Mouse (Mus musculus) midbrain, embryonic 11.5 days (tissue): ENCODE data around the gene Gramd1a. TPM values are rescaled to one million over a fixed set of nuclear protein-coding genes. Genes with fewer than 3 reads are reported as not detected.

Experiments used
- ATAC-seq: fragments of 200-750 bp; cut with Nextera tagmentation; 2 replicates; pipeline ENCODE4 v1.8.0; 2017; ENCODE audit warnings: moderate TSS enrichment, moderate library complexity; ENCODE audit not compliant: low FRiP score
- DNase-seq: peaks from one replicate; pipeline ENCODE4 v3.0.0; 2015; ENCODE audit warnings: low spot score; ENCODE audit errors: missing footprints
- H3K27ac ChIP-seq: fragments of 300-500 bp; sonication (generic); 2 replicates; pipeline ENCODE4 v1.5.1; 2014; ENCODE audit warnings: low read depth, low read length
- H3K27me3 ChIP-seq: fragments of 300-500 bp; sonication (generic); 2 replicates; pipeline ENCODE4 v1.6.1; 2014; ENCODE audit warnings: mild to moderate bottlenecking, low read length, moderate library complexity, mixed read lengths; ENCODE audit not compliant: control insufficient read depth, insufficient read depth
- H3K36me3 ChIP-seq: fragments of 300-500 bp; sonication (generic); 2 replicates; pipeline ENCODE4 v1.6.1; 2014; ENCODE audit warnings: mild to moderate bottlenecking, low read length, moderate library complexity, mixed read lengths; ENCODE audit not compliant: control insufficient read depth, insufficient read depth
- H3K4me1 ChIP-seq: fragments of 300-500 bp; sonication (generic); 2 replicates; pipeline ENCODE4 v1.6.1; 2014; ENCODE audit warnings: low read length; ENCODE audit not compliant: control insufficient read depth, insufficient read depth
- H3K4me2 ChIP-seq: fragments of 300-500 bp; sonication (generic); 2 replicates; pipeline ENCODE4 v1.6.1; 2014; ENCODE audit warnings: mild to moderate bottlenecking, moderate library complexity
- H3K4me3 ChIP-seq: fragments of 300-500 bp; sonication (generic); 2 replicates; pipeline ENCODE4 v1.5.1; 2014; ENCODE audit warnings: low read depth, low read length
- H3K9ac ChIP-seq: fragments of 300-500 bp; sonication (generic); 2 replicates; pipeline ENCODE4 v1.6.1; 2014; ENCODE audit warnings: low read length
- H3K9me3 ChIP-seq: fragments of 300-500 bp; sonication (generic); 2 replicates; pipeline ENCODE4 v1.6.1; 2016; ENCODE audit warnings: low read length; ENCODE audit not compliant: control insufficient read depth
- WGBS: fragments of 180-500 bp; shearing (Covaris S2); extraction: QIAGEN DNeasy Blood & Tissue Kit; methylation state at CpG from one replicate; pipeline ENCODE4 v1.1.7; 2014; 5-methylcytosine and 5-hydroxymethylcytosine counted together
- polyA plus RNA-seq: library from polyadenylated mRNA; unstranded; fragments of >200 nt; fragmentation: Nextera tagmentation; extraction: Ambion mirVana; gene quantifications from 2 replicates; pipeline ENCODE4 v1.2.1, GENCODE M21; 2014

The Gramd1a gene
- 104 and 109 TPM in 2 replicates for polyA plus RNA-seq

DNA sequence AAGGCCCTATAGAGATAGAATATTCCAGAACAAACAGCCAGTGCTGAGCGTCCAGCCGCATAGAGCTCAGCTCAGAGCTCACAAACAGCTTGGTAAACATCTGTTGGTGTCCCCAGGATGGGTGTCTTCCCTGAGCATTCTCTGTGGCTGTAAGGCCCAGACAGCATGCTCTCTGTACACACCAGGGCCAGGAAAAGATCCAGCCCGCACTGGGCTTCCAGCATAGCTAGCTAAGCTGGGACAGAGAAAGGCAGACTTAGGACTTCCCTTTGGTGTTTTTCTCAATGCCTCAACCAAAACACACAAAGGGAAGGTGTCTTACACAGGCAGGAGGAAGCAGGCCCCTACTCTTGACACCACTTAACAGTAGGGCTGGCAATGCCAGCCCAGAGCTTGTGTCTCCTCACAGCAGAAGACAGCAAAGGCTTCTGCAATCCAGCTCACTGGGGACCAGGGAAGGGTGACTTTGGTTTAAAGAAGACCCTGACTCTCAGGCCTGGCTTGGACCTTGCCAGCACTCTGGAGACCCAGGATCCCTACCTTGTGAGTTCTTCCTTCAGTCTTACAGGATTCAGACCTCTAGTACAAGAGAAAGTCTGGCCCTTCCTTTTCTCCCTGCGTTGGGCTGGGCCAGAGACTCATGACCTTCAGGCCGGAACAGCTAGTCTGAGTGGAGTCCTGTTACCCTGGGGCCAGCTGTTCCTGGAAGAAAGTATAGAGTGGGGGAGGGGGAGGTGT, at the start of gene Gramd1a:
Gramd1a (minus strand) TSS at position 601 of the 738 bp plus-strand sequence.
- WGBS, result 67% methylated on average over 5 of the region's 5 CpGs
- Histone ChIP-seq H3K9me3 (no peaks in the 10 kb centered on the region), H3K27ac (no peak within 1 kb of the TSS)

DNA sequence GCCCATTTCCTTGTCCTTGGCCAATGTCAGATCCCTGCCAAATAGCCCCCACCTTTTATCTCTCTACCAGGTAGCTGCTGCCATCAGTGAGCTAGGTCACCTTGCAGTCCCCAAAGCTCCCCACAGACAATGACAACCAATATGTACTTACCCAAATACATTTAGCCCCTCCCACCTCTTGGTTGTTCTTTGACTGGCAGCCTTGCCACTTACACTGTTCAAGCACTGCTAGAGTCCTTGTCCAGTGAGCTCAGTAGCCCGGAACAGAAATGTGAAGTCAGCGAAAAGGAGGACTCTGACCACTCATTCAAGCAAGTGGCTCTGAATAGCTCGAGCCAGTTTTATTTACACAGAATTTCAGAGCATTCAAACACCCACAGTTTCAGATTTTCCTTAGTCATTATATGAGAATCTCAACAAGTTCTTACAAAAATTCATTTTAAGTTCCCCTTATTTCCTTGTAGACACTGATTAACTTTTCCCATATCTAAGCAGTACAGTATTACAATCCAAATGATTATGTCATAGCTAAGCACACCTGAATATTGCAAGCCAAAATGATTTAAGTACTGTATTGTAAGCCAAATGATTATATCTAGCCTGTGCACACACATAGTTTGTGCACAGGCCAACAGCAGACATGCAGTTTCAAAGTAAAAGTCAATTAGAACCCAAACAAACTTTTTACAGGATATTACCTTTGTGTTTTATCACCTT, 40.1 kb upstream of the Gramd1a start:
- Histone ChIP-seq H3K9ac (no peak overlapping the region), H3K4me3 (no peak overlapping the region), H3K9me3 (no peaks in the 10 kb centered on the region), H3K27ac (no peak overlapping the region), H3K4me2 (no peak overlapping the region), H3K36me3 (no peaks in the 10 kb centered on the region), H3K27me3 (no peaks in the 10 kb centered on the region), H3K4me1 (no peaks in the 10 kb centered on the region)
- DNase-seq (no peak), ATAC-seq (no peak)
- 77% methylated on average over 3 of the region's 3 CpGs for WGBS

More for the DNA sequence above, at the start of gene Gramd1a:
- Histone ChIP-seq H3K27me3 (no peaks in the 10 kb centered on the region), H3K4me3 (no peak within 1 kb of the TSS), H3K9ac (no peak within 1 kb of the TSS), H3K4me1 (peaks cover 5% of the 10 kb centered on the region; the same call in 1 of the 2 replicates), H3K4me2 (no peak within 1 kb of the TSS), H3K36me3 (no peaks in the 10 kb centered on the region)
- no peak for DNase-seq
- no peak for ATAC-seq

DNA sequence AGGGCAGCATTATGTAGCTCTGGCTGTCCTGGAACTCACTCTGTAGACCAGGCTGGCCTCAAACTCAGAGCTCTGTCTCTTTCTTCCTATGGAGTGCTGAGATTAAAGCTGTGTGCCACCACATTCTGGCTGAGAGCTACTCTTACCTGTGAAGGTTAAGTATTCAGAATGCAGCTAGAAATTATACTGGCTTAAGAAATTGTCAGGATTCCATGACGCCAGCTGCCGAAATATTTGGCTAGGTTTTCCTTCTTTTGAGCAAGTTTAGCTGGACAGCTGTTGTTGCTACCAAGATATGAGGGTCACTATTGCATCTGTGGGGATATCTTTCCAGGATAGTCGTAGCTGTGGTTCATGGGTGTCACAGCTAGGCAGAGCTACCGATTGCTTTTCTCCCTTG, 29.0 kb upstream of the Gramd1a start:
- no peaks in the 10 kb centered on the region for H3K36me3 ChIP-seq
- no peak for DNase-seq
- 90% methylated on average over 4 of the region's 4 CpGs for WGBS
- ATAC-seq, result no peak
- no peaks in the 10 kb centered on the region for H3K9me3 ChIP-seq
- no peak overlapping the region for H3K9ac ChIP-seq
- no peak overlapping the region for H3K4me3 ChIP-seq
- H3K4me1 ChIP-seq, result no peaks in the 10 kb centered on the region
- no peak overlapping the region for H3K4me2 ChIP-seq
- no peaks in the 10 kb centered on the region for H3K27me3 ChIP-seq
- no peak overlapping the region for H3K27ac ChIP-seq

DNA sequence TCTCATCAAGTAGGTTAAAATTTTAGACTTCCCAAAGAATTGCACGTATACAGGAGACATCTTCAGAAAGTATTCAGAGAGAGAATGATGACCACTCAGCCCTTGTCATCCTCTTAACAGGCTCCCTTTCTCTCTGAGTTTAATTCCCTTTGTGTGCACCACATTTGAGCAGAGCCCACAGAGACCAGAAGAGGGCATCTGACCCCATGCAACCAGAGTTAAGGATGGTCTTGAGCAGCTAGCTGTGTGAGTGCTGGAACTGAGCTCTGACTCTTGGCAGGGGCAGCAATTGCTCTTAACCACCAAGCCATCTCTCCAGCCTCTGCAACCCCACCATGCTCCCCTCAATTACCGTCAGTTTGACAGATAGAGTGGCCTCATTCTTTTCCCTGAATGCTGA, 27.2 kb upstream of the Gramd1a start:
- Histone ChIP-seq H3K4me1 (no peaks in the 10 kb centered on the region), H3K27me3 (no peaks in the 10 kb centered on the region), H3K4me2 (no peak overlapping the region), H3K27ac (no peak overlapping the region), H3K9me3 (no peaks in the 10 kb centered on the region), H3K36me3 (no peaks in the 10 kb centered on the region), H3K9ac (no peak overlapping the region), H3K4me3 (no peak overlapping the region)
- ATAC-seq (no peak), DNase-seq (no peak)
- WGBS, result 45% methylated on average over 2 of the region's 2 CpGs

DNA sequence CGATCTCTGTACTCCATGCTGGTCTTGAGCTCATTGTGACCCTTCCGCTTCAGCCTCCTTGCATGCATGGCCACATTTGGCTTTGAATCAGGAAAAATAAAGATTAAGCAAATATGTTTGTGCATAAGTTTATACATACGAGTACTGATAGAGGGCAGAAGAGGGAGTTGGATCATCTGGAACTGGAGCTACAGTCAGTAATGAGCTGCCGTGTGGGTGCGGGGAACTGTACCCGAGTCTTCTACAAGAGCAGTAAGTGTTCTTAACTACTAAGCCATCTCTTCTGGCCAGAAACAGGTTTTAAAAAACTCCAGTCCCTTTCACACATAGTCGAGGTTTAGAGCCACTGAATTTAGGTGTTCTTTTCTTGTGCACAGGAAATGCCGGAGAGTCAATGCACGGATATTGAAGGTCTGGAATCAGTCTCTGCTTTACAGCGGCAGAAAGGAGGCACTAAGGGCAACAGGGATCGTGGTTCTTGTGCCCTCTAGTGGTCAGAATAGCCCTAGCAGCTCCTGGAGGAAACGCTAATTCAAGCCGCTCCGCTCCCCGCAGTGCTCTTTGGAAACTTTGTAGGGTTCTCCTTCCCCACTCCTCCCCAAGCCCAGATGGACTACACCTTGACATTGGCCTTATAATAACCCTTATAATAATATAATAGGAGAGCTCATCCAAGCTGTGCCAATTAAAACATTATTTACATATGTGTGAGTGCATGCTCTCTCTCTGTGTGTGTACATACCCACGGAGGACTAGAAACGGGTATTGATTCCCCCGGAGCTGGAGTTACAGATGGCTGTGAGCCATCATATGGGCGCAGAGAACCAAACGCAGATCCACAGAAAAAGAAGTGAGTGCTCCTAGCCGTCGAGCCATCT, 21.4 kb upstream of the Gramd1a start:
- no peaks in the 10 kb centered on the region for H3K4me1 ChIP-seq
- no peak overlapping the region for H3K4me2 ChIP-seq
- ATAC-seq, result peak; percentile 76
- 35% methylated on average over 22 of the region's 22 CpGs for WGBS
- H3K9ac ChIP-seq, result no peak overlapping the region
- H3K36me3 ChIP-seq, result no peaks in the 10 kb centered on the region
- no peaks in the 10 kb centered on the region for H3K9me3 ChIP-seq
- peak; percentile 98 for DNase-seq
- H3K4me3 ChIP-seq, result no peak overlapping the region
- H3K27ac ChIP-seq, result no peak overlapping the region
- no peaks in the 10 kb centered on the region for H3K27me3 ChIP-seq

DNA sequence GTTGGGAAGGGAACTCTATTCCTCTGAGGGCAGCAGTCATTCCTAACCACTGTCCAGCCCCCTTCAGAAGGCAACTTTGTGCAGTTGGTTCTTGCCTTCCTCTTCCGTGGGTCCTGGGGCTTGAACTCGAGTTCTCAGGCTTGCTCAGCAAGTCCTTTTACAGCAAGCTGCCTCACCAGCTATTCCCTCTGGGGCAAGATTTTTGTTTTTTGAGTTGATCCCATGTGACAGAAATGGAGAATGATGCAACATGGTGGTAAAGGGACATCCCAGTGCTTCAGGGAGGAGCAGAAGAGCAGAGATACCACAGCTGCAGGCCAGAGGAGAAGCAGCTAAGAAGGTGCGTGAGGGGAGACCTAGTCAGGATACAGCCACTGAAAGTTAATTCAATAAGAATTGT, 19.4 kb upstream of the Gramd1a start:
- H3K27me3 ChIP-seq, result no peaks in the 10 kb centered on the region
- H3K9ac ChIP-seq, result no peak overlapping the region
- H3K9me3 ChIP-seq, result no peaks in the 10 kb centered on the region
- no peak overlapping the region for H3K27ac ChIP-seq
- H3K4me2 ChIP-seq, result no peak overlapping the region
- ATAC-seq, result no peak
- H3K4me3 ChIP-seq, result no peak overlapping the region
- DNase-seq, result no peak
- H3K36me3 ChIP-seq, result no peaks in the 10 kb centered on the region
- WGBS, result 82% methylated on average over 3 of the region's 3 CpGs
- no peaks in the 10 kb centered on the region for H3K4me1 ChIP-seq

DNA sequence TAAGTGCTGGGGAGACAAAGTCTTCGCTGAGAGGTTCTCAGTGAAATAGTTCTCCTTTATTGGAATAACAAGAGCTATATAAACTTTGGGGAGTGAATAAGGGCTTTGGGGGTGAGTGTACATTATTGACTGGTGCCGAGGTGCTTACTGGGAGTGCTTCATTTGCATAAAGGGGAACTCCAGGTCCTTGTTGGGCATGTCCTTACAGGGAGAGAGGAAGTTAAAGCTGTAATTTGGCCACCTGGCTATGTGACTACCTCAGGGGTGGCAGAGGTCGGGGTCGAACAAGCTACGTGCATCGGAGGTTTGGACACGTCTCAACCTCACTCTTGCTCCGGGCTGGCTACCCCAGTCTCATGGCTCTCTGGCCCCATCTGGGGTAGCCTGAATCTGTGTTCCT, 18.8 kb upstream of the Gramd1a start:
- Histone ChIP-seq H3K36me3 (no peaks in the 10 kb centered on the region), H3K9ac (no peak overlapping the region), H3K4me3 (no peak overlapping the region), H3K27ac (no peak overlapping the region), H3K4me1 (no peaks in the 10 kb centered on the region), H3K9me3 (no peaks in the 10 kb centered on the region), H3K27me3 (no peaks in the 10 kb centered on the region), H3K4me2 (no peak overlapping the region)
- DNase-seq, result no peak
- no peak for ATAC-seq
- WGBS, result 81% methylated on average over 8 of the region's 8 CpGs

DNA sequence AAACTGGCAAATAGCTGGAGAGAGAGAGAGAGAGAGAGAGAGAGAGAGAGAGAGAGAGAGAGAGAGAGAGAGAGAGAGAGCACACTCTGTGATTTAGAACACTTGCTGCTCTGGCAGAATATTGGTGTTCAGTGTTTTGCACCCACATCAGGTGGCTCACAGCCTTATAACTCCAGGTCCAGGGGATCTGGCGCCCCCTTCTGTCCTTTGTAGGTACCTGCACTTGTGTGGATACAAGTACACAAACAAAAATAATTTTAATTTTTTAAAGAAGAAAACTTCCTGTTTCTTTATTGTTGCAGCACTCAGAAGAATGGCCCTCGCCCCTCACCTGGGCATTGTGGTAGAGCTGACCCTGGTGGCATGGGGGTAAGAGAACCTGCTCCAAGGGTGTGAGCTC, 16.5 kb upstream of the Gramd1a start:
- H3K27ac ChIP-seq, result no peak overlapping the region
- H3K4me2 ChIP-seq, result no peak overlapping the region
- no peak overlapping the region for H3K9ac ChIP-seq
- no peaks in the 10 kb centered on the region for H3K9me3 ChIP-seq
- no peaks in the 10 kb centered on the region for H3K4me1 ChIP-seq
- H3K36me3 ChIP-seq, result no peaks in the 10 kb centered on the region
- ATAC-seq (peak; percentile 27; the same call in 1 of the 2 replicates), DNase-seq (no peak)
- H3K27me3 ChIP-seq, result no peaks in the 10 kb centered on the region
- WGBS, result 20% methylated on average over 2 of the region's 2 CpGs
- H3K4me3 ChIP-seq, result no peak overlapping the region
